Mouse (Mus musculus): ENCODE measurements around the gene Grm3. TPM values are rescaled to one million over a fixed set of nuclear protein-coding genes. Genes with fewer than 3 reads are reported as not detected.

The Grm3 gene
- polyA plus RNA-seq, 1 experiment, result not detected

DNA sequence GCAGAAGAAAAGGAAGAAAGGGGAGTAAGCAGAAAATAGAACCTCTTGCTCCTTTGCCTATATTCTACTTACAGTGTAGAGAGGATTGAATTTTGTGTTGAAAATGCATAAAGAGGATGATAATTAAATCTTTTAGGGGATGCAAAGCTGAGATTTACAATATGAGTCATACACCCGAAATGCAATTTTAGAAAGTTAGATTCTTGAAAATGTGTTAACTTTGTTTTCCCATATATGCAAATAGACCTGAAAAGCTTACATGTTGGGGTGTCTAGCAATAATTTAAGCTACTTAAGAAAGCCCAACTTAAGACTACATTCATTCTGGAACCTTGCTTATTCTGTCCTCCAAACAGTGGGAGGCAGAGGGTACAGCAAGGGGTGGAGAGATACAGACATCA is 56.0 kb downstream of the Grm3 start:
- Histone ChIP-seq H3K36me3 (ENCODE audit: control insufficient read depth, insufficient read depth) (no peaks in the 10 kb centered on the region), H3K27me3 (ENCODE audit: control insufficient read depth, insufficient read depth, insufficient read length) (no peaks in the 10 kb centered on the region), H3K4me3 (ENCODE audit: insufficient read depth, poor library complexity, severe bottlenecking) (no peak overlapping the region), H3K79me2 (ENCODE audit: control insufficient read depth, insufficient read depth) (no peaks in the 10 kb centered on the region), H3K79me3 (ENCODE audit: low read depth) (no peaks in the 10 kb centered on the region), H3ac (ENCODE audit: control insufficient read depth, insufficient read length, low read depth) (no peak overlapping the region)
- no peak for TF ChIP-seq CEBPB (IDR thresholded peaks at IDR 0.05; ENCODE audit: low read depth)
- no peak for TF ChIP-seq MYOD1 (IDR thresholded peaks at IDR 0.05; ENCODE audit: control insufficient read depth, insufficient read length, low read depth)
- no peak for TF ChIP-seq MAX (IDR thresholded peaks at IDR 0.05)
- no peak for TF ChIP-seq MYOG (IDR thresholded peaks at IDR 0.05; ENCODE audit: control insufficient read depth, extremely low read depth, insufficient read length)
- no peak for TF ChIP-seq FOSL1 (IDR thresholded peaks at IDR 0.05; ENCODE audit: insufficient read depth, low read length, poor library complexity, severe bottlenecking)
- no peak for TF ChIP-seq CTCF (IDR thresholded peaks at IDR 0.05; ENCODE audit: control insufficient read depth, insufficient read depth, insufficient read length)
- no peak for TF ChIP-seq USF1 (IDR thresholded peaks at IDR 0.05; ENCODE audit: low read depth)

DNA sequence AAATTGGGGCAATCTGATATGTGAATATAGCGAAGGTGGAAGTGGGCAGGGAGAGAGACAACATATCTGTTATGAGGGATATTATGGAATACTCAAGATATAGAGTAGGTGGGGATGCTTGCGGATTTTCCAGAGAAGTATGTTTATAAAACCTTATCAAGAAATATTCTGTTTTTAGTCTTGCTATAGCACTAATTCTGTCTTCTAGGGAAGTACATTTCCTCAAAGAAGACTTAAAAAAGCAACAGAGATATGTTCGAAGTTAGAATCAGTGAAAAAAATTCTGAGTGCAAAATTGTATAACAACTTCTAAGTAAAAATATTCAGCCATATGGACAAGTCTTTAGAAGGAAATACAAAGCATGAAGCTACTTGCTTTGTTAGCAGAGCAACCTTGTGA is 61.6 kb downstream of the Grm3 start:
- TF ChIP-seq MAX (IDR thresholded peaks at IDR 0.05) (no peak), CTCF (IDR thresholded peaks at IDR 0.05; ENCODE audit: control insufficient read depth, insufficient read depth, insufficient read length) (no peak), CEBPB (IDR thresholded peaks at IDR 0.05; ENCODE audit: low read depth) (no peak), USF1 (IDR thresholded peaks at IDR 0.05; ENCODE audit: low read depth) (no peak), MYOG (IDR thresholded peaks at IDR 0.05; ENCODE audit: control insufficient read depth, extremely low read depth, insufficient read length) (no peak), MYOD1 (IDR thresholded peaks at IDR 0.05; ENCODE audit: control insufficient read depth, insufficient read length, low read depth) (no peak), FOSL1 (IDR thresholded peaks at IDR 0.05; ENCODE audit: insufficient read depth, low read length, poor library complexity, severe bottlenecking) (no peak)
- no peak overlapping the region for H3ac ChIP-seq (ENCODE audit: control insufficient read depth, insufficient read length, low read depth)
- H3K4me3 ChIP-seq (ENCODE audit: insufficient read depth, poor library complexity, severe bottlenecking), result no peak overlapping the region
- H3K79me3 ChIP-seq (ENCODE audit: low read depth), result no peaks in the 10 kb centered on the region
- H3K79me2 ChIP-seq (ENCODE audit: control insufficient read depth, insufficient read depth), result no peaks in the 10 kb centered on the region
- no peaks in the 10 kb centered on the region for H3K27me3 ChIP-seq (ENCODE audit: control insufficient read depth, insufficient read depth, insufficient read length)
- no peaks in the 10 kb centered on the region for H3K36me3 ChIP-seq (ENCODE audit: control insufficient read depth, insufficient read depth)

DNA sequence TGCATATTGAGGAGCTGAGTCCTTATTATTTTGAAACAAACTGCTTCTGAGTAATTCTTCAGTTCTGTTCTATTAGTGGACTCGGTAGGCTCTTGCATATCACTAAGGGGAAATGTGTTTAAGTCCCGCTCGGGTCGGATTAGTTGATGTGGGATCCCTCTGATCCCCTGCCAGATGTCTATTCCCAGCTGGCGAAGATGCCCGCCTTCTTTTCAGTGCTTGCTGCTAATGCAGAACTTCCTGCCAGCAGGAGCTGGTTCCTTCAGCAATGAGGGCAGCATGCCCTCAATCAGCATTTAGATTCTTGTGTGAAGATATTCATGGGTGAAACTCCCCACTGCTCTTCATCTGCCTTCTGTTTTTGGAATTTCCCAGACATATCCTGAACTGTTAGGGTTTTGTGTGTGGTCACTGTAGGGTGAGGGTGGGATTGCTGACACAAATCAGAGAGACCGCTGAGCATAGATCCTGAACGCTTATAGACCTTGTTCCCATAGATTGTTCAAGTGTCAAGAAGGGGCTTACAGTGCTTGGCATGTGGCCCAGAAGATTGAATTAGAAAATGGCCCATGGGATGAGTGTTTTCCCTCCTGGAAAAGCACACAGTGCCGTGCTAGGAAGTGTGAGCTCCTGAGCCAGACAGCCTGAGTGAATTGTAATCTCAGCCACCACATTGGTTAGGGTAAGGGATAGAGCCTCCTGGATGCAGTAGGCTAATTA is 62.9 kb downstream of the Grm3 start:
- Histone ChIP-seq H3K79me2 (ENCODE audit: control insufficient read depth, insufficient read depth) (no peaks in the 10 kb centered on the region), H3K27me3 (ENCODE audit: control insufficient read depth, insufficient read depth, insufficient read length) (no peaks in the 10 kb centered on the region), H3K79me3 (ENCODE audit: low read depth) (no peaks in the 10 kb centered on the region), H3K36me3 (ENCODE audit: control insufficient read depth, insufficient read depth) (no peaks in the 10 kb centered on the region), H3ac (ENCODE audit: control insufficient read depth, insufficient read length, low read depth) (no peak overlapping the region), H3K4me3 (ENCODE audit: insufficient read depth, poor library complexity, severe bottlenecking) (no peak overlapping the region)
- TF ChIP-seq FOSL1 (IDR thresholded peaks at IDR 0.05; ENCODE audit: insufficient read depth, low read length, poor library complexity, severe bottlenecking) (no peak), MAX (IDR thresholded peaks at IDR 0.05) (no peak), CTCF (IDR thresholded peaks at IDR 0.05; ENCODE audit: control insufficient read depth, insufficient read depth, insufficient read length) (no peak), MYOG (IDR thresholded peaks at IDR 0.05; ENCODE audit: control insufficient read depth, extremely low read depth, insufficient read length) (no peak), CEBPB (IDR thresholded peaks at IDR 0.05; ENCODE audit: low read depth) (no peak), USF1 (IDR thresholded peaks at IDR 0.05; ENCODE audit: low read depth) (no peak), MYOD1 (IDR thresholded peaks at IDR 0.05; ENCODE audit: control insufficient read depth, insufficient read length, low read depth) (no peak)

DNA sequence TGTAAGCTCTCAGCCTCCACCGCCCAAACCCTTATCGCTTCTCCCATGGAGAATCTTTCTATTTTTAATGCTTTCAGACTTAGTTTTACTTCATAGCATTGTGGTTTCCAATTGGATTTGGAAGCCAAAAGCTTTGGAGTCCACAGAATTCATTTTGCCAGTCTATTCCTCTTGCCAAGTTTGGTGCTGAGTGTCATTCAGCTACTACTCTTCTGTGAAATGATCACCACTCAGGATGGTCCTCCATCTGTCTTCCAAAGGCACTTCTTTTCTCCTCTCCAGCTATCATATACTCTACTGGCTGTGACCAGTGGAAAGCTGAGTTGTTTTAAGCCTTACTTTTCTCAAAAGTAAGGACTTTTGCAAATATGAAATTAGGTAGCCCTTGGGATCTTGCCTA is 86.4 kb downstream of the Grm3 start:
- H3K79me2 ChIP-seq (ENCODE audit: control insufficient read depth, insufficient read depth), result no peaks in the 10 kb centered on the region
- H3K27me3 ChIP-seq (ENCODE audit: control insufficient read depth, insufficient read depth, insufficient read length), result no peaks in the 10 kb centered on the region
- H3K4me3 ChIP-seq (ENCODE audit: insufficient read depth, poor library complexity, severe bottlenecking), result no peak overlapping the region
- no peak overlapping the region for H3ac ChIP-seq (ENCODE audit: control insufficient read depth, insufficient read length, low read depth)
- TF ChIP-seq CEBPB (IDR thresholded peaks at IDR 0.05; ENCODE audit: low read depth) (no peak), FOSL1 (IDR thresholded peaks at IDR 0.05; ENCODE audit: insufficient read depth, low read length, poor library complexity, severe bottlenecking) (no peak), MYOD1 (IDR thresholded peaks at IDR 0.05; ENCODE audit: control insufficient read depth, insufficient read length, low read depth) (no peak), MYOG (IDR thresholded peaks at IDR 0.05; ENCODE audit: control insufficient read depth, extremely low read depth, insufficient read length) (no peak), MAX (IDR thresholded peaks at IDR 0.05) (no peak), CTCF (IDR thresholded peaks at IDR 0.05; ENCODE audit: control insufficient read depth, insufficient read depth, insufficient read length) (no peak), USF1 (IDR thresholded peaks at IDR 0.05; ENCODE audit: low read depth) (no peak)
- H3K36me3 ChIP-seq (ENCODE audit: control insufficient read depth, insufficient read depth), result no peaks in the 10 kb centered on the region
- H3K79me3 ChIP-seq (ENCODE audit: low read depth), result no peaks in the 10 kb centered on the region

DNA sequence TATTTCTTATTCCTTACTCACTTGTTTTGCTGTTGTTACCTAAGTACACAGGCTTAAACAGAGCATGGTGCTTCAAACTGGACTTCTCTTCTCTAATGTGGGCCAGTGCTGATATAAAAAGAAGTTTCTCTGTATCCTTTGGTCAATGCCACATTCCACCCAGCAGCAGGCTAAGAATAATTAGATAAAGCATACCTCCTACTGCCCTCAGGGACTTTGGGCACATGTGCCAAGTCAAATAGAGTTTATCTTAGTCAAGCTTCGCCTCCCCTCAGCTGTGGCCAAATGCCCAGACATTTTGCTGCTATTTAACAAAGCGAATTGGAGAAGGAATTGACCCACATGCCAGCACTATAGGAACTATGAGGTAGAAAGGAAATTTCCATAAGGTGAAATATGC is 97.8 kb downstream of the Grm3 start:
- TF ChIP-seq USF1 (IDR thresholded peaks at IDR 0.05; ENCODE audit: low read depth) (no peak), CEBPB (IDR thresholded peaks at IDR 0.05; ENCODE audit: low read depth) (no peak), CTCF (IDR thresholded peaks at IDR 0.05; ENCODE audit: control insufficient read depth, insufficient read depth, insufficient read length) (no peak), FOSL1 (IDR thresholded peaks at IDR 0.05; ENCODE audit: insufficient read depth, low read length, poor library complexity, severe bottlenecking) (no peak), MYOD1 (IDR thresholded peaks at IDR 0.05; ENCODE audit: control insufficient read depth, insufficient read length, low read depth) (no peak), MYOG (IDR thresholded peaks at IDR 0.05; ENCODE audit: control insufficient read depth, extremely low read depth, insufficient read length) (no peak), MAX (IDR thresholded peaks at IDR 0.05) (no peak)
- H3K79me2 ChIP-seq (ENCODE audit: control insufficient read depth, insufficient read depth), result no peaks in the 10 kb centered on the region
- H3K4me3 ChIP-seq (ENCODE audit: insufficient read depth, poor library complexity, severe bottlenecking), result no peak overlapping the region
- H3K27me3 ChIP-seq (ENCODE audit: control insufficient read depth, insufficient read depth, insufficient read length), result no peaks in the 10 kb centered on the region
- no peak overlapping the region for H3ac ChIP-seq (ENCODE audit: control insufficient read depth, insufficient read length, low read depth)
- H3K36me3 ChIP-seq (ENCODE audit: control insufficient read depth, insufficient read depth), result no peaks in the 10 kb centered on the region
- H3K79me3 ChIP-seq (ENCODE audit: low read depth), result no peaks in the 10 kb centered on the region
